Mouse (Mus musculus) kidney, adult 2 months (tissue): ENCODE measurements around the gene Phlpp1.

ENCODE experiments used
- CTCF ChIP-seq: fragments of 200-500 bp; conservative IDR thresholded peaks from 2 replicates; pipeline ENCODE4 v1.5.1; 2011; ENCODE audit warnings: low read depth, mild to moderate bottlenecking, control low read depth, low read length, moderate library complexity, mixed read lengths; ENCODE audit not compliant: insufficient read depth, insufficient read length
- POLR2A ChIP-seq: fragments of 200-500 bp; IDR thresholded peaks from one replicate; pipeline ENCODE4 v1.6.1; 2011; ENCODE audit warnings: low read depth, low read length, control low read depth

- no peak for TF ChIP-seq CTCF
- no peak for TF ChIP-seq POLR2A
Observed at GRCm38 (mm10) chr1:106226613-106227012, 55.1 kb downstream of the Phlpp1 start.
